Mouse (Mus musculus): ENCODE measurements at regions not wholly inside any gene's neighbourhood (a gene's known extent, or its start where the extent isn't known, plus 50 kb on each side); places are given as distances from the start of the nearest gene placed in this dataset.

- DNase-seq (ENCODE audit: low spot score in 2 of 2) = no peak
These were observed 1035.2 kb upstream of the B3galt2 start for GRCm38 (mm10) chr1:142605224-142605623.

DNA sequence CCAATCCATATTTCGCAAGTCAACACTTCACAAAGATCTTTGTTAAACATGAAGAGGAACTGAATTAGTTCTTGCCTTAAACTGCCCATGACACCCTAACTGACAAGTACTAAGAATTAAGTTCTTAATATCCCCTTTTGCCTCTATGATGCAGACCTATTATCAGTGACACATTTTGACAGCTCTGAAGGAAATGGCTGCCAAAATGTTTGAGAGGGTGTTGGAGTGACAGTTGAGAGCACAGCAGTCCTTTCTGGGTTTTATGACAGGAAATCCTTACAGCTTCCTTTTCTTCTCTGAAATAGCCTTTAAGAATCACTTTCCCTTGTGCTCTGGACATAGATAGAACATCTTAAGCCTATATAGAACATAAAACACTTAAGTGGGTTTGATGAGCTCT is 1034.4 kb upstream of the B3galt2 start:
- DNase-seq (ENCODE audit: low spot score in 2 of 2) = no peak

DNA sequence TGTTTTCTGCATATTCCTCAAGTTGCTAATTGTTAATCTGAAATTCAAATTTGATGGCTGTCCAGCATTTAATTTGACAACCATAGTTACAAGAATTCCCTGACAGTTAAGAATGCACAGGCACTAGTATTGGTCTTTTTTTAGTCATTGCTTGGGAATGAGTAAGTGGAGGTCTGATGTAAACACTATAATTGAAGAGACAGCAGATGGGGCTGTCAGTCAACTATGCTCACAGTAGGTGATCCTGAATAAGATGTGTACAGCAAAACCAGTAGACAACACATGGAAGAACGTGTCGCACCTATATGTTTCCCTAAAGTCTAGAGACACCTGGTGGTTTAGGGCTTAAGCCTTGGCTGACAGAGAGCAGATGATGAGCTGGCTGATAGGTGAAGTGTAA is 1019.0 kb upstream of the B3galt2 start:
- DNase-seq (ENCODE audit: low spot score in 2 of 2) = no peak

DNA sequence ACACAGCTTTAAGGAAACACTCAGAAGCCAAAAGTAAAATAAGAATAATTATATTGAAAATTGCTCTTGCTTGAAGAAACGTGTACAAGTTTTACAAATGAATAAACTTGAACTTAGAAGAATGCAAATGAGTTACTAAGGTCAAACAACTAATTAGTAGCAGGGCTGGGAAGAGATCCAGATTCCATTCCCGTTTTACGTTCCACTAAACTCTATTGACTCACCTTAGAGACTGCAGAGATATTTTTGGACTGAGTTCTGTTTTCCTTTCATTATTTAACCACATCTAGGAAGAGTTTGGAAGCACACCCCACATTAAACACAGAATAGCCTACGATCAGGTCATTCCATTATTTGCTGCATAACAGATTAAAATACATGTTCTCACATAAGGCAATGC is 1016.2 kb upstream of the B3galt2 start:
- DNase-seq (ENCODE audit: low spot score in 2 of 2) = no peak

GRCm38 (mm10) chr1:142655289-142655688 is 985.2 kb upstream of the B3galt2 start:
- no peak for DNase-seq (ENCODE audit: low spot score in 2 of 2)

DNA sequence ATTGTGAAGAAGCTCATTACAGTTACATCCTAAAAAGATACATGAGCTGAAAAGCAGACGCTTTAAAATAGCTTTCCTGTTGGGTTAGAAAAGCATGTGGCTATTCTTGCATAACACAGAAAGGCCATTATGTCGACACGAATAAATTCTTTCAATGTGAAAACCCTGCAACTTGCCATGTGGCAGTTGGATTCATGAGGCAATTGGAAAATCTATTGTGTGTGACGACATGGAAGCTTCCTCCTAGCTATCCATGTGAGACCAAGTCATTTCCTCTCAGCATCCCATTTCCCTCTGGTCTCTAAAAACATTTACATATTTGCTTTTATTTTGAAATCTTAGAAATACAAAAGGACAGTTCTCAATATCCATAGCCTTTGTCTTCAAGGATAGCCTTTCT is 975.2 kb upstream of the B3galt2 start:
- DNase-seq (ENCODE audit: low spot score in 2 of 2) = no peak

DNA sequence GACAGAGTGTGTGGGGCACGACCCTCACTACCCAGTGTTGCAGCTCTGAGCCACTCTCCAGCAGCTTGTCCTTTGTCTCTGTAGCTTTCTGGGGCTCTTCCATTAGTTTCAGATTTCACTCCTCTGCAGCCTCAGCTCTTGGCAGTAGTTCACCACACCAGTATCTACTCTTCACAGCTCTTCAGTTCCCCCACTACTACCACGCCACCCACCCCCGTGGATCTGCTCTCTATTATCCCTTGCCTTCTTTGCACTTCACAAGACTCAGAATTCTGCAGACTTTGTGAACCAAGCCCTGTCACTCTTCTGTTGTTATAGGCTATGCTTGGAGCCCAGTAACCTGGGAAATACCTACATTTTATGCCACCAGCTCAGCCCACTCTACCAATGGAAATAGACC is 960.5 kb upstream of the B3galt2 start:
- DNase-seq (ENCODE audit: low spot score in 2 of 2) = no peak

GRCm38 (mm10) chr1:142688828-142689227 is 951.6 kb upstream of the B3galt2 start:
- DNase-seq (ENCODE audit: low spot score in 2 of 2) = no peak

DNA sequence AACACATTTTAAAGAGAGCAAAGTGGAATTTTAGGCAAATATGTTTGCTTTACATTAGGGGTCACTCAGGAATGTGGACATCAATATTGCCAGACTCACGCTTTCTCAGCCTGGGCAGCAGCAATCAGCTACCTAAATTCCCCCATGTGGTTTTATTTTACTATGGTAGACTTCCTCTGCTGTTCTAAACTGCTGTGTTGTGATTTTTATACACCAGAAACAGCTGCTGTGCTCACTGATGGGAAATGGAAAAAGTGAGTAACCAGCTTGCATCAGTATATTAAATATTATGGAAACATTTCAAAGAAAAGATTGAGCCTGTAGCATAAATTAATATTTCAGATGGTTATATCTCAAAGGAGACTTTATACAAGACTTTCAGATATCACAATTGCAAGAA is 945.3 kb upstream of the B3galt2 start:
- DNase-seq (ENCODE audit: low spot score in 2 of 2) = no peak

DNA sequence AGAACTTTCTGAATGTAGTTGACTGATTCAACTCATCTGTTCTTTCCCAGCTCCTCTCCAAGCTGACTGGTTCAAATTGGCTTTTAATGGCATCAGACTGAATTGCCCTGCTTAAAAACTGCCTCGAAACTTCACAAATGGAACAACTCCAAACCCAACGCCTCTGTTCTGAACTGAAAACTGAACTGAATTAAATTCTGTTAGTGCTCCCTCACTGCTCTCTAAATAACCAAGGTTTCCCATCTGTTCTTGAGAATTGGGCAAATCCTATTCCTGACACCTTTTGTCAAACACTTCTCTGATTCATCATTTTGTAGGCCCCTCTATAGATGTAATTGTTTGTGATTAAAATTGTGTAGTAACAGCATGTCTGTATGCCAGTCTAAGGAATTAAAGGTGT is 932.2 kb upstream of the B3galt2 start:
- no peak for DNase-seq (ENCODE audit: low spot score in 2 of 2)

- DNase-seq (ENCODE audit: low spot score in 2 of 2) = no peak
These were observed 910.2 kb upstream of the B3galt2 start for GRCm38 (mm10) chr1:142730259-142730658.

DNA sequence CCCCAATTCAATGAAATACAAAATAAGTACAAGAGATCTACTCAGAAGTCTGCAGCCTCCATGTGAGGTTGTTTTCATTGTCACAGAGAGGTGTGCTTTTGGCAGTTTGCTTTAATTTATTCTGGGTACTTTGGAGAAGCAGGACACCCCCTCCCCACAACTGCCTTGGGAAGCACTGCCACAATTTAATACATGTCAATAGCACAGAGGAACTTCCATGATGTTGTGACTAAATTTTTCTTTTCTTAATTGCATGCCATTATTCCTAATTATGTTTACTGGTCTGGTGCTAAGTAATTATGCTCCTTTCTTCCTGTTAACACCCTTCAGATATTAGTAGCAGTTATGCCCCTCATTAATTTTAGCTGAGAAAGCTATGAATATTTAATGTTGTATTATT is 906.4 kb upstream of the B3galt2 start:
- no peak for DNase-seq (ENCODE audit: low spot score in 2 of 2)

- no peak for DNase-seq (ENCODE audit: low spot score in 2 of 2)
These were observed 902.1 kb upstream of the B3galt2 start for GRCm38 (mm10) chr1:142738376-142738775.

DNA sequence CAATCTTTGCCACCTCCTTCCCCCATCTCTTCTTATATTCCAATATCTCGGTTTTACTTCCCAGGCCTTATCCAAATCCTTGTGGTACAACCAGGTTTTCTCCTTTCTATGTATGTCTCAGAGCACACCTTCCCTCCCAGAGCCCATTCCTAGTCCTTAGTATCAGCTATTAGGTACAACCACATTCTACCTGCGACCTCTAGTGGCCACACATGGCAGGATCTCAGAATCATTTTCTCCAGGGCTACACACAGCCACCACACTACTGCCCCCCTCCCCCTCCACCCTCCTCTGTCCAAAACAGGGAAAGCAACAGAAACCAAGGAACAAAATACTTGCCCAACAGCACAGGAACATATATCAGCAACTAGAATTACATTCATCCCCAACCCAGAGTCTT is 898.2 kb upstream of the B3galt2 start:
- peak in 1 of 2 experiments; percentile 26 for DNase-seq (ENCODE audit: low spot score in 2 of 2)

GRCm38 (mm10) chr1:142771010-142771409 is 869.5 kb upstream of the B3galt2 start:
- no peak for DNase-seq (ENCODE audit: low spot score in 2 of 2)

Data from spleen, postnatal 10 days (tissue).